Mouse (Mus musculus) cerebellum, adult 11-12 months (tissue): ENCODE measurements around the gene Clns1a.

ENCODE experiments used
- DNase-seq: peaks from one replicate; pipeline ENCODE4 v3.0.0; 2022

Gene Clns1a

DNA sequence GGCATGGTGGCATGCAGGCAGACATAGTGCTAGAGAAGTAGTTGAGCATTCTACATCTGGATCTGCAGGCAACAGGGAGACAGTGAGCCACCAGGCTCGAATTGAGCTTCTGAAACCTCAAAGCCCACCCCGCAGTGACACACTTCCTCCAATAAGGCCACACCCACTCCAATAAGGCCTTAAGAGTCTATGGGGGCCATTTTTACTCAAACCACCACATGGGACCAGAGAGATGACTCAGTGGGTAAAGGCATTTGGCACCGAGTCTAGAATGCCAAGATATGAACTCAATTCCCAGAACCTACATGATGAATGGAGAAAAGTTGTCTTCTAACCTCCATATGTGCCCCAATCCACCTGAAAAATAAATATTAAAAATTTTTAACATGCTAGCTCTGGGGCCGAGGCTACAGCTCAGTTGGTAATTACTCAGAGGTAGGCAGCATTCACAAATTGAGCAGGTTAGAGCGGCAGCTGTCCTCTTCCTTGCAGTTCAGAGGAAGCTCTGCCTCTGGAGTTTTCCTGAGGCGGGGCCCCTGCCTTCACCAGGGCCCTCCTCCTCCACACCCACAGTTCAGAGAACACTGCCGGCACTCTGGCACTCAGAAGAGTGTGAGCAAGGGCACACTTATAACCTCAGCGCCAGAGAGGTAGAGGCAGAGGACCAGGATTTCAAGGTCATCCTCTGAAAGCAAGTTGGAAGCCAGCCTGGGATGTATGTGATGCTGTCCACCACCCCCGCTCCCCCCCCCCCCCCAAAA, 70.2 kb downstream of the Clns1a start:
- DNase-seq = no peak

GRCm38 (mm10) chr7:97767841-97768240, 71.4 kb downstream of the Clns1a start:
- DNase-seq = peak; percentile 73

DNA sequence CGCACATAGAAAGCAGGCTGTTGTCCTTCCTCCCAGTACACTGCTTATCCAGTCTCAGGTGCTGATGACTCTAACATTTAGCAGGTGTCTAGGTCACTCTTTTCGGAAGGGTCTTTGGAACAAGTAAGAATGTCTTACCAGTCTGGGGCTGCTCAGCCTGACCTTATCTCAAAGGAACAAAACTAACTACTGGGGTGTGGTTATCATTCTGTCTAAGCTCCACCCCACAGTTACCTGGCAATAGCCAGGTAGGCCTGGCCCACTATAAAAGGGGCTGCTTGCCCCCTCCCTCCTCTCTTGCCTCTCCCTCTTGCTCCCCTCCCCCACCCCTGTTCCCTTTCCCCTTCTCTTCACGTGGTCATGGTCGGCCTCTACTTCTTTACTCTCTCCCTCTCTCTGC, 72.6 kb downstream of the Clns1a start:
- DNase-seq = no peak
